Mouse (Mus musculus): ENCODE measurements around the gene Gm21775. TPM values are rescaled to one million over a fixed set of nuclear protein-coding genes. Genes with fewer than 3 reads are reported as not detected.

Gene Gm21775
- polyA plus RNA-seq (2014; fragmentation: Illumina TruSeq; extraction: RNeasy Lipid Tissue Mini Kit (QIAGEN cat#74804); ENCODE audit: low read depth, low replicate concordance), result not detected

GRCm38 (mm10) chrY:10553153-10553552 is at the start of gene Gm21775:
TSS of gene Gm21775 (plus strand) at chrY:10553453.

DNA sequence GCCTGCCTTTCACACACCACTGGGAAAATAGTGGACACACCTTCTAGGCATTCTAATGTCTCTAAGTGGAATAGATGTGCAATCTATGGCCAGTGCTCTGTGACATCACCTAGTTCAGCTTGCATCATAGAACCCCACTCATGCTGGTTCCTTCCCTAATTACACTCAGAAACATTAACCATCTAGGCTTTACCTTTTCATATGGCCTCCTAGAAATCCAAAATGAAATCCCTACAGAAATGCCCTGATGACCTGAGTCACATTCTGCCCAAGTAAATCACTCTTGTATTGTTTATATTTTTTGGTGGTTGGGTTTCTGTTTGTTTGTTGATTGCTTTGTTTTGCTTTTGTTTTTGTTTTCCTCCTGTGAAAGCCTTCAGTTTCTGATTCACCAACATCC is 17.3 kb upstream of the Gm21775 start, which contains the start of gene Gm20737:
TSS of gene Gm20737 (minus strand) at position 101 of the 400 bp plus-strand sequence.

Other genes starting within 250 kb of the Gm21775 start
- gene Gm20834, start 228.9 kb upstream of the Gm21775 start, polyA plus RNA-seq (2014; fragmentation: Illumina TruSeq; extraction: RNeasy Lipid Tissue Mini Kit (QIAGEN cat#74804); ENCODE audit: low read depth, low replicate concordance), result not detected
- gene Gm28510, start 140.7 kb upstream of the Gm21775 start, polyA plus RNA-seq (2014; fragmentation: Illumina TruSeq; extraction: RNeasy Lipid Tissue Mini Kit (QIAGEN cat#74804); ENCODE audit: low read depth, low replicate concordance), result not detected
- gene Gm20737, start 17.4 kb upstream of the Gm21775 start, polyA plus RNA-seq (2014; fragmentation: Illumina TruSeq; extraction: RNeasy Lipid Tissue Mini Kit (QIAGEN cat#74804); ENCODE audit: low read depth, low replicate concordance), result not detected
- gene Gm21900, start 62.9 kb downstream of the Gm21775 start, polyA plus RNA-seq (2014; fragmentation: Illumina TruSeq; extraction: RNeasy Lipid Tissue Mini Kit (QIAGEN cat#74804); ENCODE audit: low read depth, low replicate concordance), result not detected
- not detected for gene Gm20777, start 199.0 kb downstream of the Gm21775 start, polyA plus RNA-seq (2014; fragmentation: Illumina TruSeq; extraction: RNeasy Lipid Tissue Mini Kit (QIAGEN cat#74804); ENCODE audit: low read depth, low replicate concordance)